Mouse (Mus musculus) ZHBTc4 (cell line): ENCODE measurements at regions not wholly inside any gene's neighbourhood (a gene's known extent, or its start where the extent isn't known, plus 50 kb on each side); places are given as distances from the start of the nearest gene placed in this dataset.

ENCODE experiments used
- DNase-seq: peaks from one replicate; pipeline ENCODE4 v3.0.0-alpha.2; 2011; ENCODE audit warnings: low read depth, low spot score

GRCm38 (mm10) chr12:60584846-60585245 lies 938.1 kb upstream of the Lrfn5 start:
- peak; percentile 27 for DNase-seq
